Mouse (Mus musculus): ENCODE measurements around the gene Fam168a.

Fam168a gene

DNA sequence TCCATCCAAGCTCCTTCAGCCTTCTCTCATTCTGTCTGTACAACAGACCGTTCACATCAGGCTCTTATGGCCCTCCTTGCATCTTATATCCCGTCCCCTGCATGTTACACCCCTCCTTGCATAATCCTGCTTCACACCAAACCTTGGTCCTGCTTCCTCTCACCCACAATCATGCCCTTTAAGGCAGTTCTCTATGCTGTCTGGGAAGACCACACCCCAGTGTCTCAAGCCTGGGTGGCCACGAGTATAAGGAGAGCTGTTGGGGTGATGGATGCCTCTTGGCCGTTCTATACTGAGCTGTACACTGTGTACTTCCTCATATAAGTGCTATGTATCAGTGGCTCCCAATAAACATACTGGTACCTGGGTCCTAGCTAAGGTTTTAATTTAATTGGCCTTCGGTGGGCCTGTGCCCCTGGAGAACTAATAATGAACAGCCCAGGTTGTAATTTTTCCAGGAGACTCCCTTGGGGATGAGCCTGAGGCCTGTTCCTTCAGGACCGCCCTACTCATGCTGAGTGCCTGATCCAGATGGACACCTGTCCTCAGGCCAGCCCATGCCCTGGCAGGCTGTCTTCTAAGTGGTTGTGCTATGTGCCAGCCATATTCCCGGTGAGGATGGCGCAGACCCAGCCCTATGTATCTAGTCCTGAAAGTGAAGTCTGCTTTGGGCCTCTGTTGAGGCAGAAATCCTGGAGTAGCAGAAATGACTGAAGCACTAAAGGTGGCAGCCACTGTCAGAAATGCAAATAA lies 163.6 kb downstream of the Fam168a start:
- no peak for DNase-seq

DNA sequence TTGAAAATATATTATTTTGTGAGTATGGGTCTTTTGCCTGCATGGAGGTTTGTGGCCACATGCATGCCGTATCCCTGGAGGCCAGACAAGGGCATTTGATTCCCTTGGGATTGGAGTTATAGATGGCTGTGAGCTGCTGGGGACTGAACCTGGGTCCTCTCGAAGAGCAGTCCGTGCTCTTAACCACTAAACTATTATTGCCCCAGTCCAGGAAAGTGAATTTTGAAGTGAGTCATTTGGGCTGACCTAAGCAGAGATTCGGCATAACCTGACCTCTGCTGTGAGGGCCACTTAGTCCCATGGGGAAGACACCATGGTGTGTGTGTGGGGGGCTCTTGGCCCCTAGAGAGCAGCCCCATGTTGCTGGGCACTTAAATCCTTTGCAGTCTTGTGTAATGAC lies 164.9 kb downstream of the Fam168a start:
- DNase-seq, result no peak

DNA sequence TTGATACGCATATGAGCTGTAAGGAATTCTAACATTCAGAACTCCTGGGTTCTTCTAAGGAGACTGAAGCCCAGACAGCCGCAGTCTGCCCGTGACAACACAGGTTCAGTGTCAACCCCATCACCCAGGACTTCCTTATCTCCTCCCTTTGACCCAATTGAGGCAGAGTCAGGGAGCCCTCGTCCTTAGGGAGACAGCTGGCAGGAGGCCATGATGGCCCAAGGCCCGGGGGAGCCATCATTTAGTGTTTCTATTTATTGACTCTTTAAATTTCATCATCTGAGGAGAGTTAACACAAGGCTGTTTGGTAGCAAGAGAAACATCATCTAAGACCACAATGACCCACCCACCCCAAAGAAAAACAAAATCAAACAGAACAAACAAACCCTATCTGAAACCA lies 165.5 kb downstream of the Fam168a start:
- peak; percentile 46 to 65 for DNase-seq

DNA sequence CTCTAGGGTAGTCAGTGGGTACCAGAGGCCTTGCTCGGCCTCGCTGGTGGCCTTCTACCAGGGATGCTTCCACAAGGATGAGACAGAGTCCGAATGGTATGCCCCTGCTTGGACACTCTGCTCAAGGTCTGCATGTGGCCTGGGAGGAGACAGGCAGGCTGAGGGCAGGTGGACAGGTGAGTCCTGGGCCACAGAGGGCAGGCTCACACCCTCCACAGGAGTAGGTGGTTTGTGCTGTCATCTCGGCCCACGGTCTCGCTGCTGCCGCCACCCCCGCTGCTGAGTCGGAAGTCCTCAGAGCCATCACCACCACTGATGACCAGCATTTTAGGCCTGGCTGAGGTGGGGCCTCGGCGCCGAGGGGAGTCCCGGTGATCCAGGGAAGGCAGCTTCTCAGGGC lies 166.8 kb downstream of the Fam168a start:
- no peak for DNase-seq

DNA sequence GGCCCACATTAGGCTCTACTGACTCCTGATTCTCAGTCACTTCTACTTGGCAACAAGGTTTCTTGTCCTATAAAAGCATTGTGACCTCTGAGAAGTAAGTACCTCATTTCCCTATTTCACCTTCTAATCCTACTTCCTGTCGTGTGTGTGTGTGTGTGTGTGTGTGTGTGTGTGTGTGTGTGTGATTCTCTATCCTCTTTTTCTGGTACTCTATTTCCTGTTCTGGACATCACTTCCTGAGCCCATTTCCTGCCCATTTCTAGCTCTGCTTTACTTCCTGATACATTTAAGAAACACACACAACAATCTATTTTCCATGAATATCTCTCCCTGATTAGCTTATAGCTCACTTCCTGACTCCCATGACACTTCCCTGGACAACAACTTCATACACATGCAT lies 169.4 kb downstream of the Fam168a start:
- DNase-seq, result no peak

DNA sequence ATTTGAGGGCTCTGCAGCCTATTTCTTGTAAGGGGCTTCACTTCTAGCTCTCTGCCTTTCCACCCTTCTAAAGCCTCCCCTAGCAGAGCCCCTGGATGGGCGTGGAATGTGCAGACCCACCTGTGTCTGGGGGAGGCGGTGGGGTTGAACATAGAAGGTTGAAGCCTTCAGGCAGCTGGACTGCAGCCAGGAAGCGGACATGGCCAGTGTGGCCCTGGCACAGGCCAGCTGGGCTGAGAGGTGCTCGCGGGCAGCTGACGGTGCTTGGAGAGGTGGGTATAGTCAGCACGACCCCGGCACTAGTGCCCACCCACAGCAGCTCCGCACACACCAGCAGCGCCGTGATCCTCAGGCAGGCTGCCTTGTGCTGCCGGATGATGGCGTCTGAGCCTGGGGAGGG lies 169.9 kb downstream of the Fam168a start:
- no peak for DNase-seq

DNA sequence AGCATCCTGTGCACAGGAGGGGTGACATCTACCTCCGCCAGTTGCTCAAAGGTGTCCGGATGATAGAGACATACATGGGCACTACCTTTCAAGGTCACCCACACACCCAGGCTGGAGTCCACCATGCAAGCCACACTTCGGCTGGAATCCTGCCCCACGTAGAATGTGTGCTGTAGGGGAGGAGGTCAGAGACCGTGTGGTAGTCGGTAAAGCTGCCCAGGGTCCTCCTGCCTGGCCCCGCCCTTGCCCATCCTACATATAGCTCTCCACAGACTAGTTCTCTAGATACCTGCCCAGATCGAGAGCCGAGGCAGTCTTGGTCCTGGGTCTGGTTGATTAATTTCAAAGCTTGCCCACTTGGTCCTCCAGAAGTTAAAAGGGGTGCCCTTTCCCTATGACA lies 170.3 kb downstream of the Fam168a start:
- DNase-seq, result no peak

DNA sequence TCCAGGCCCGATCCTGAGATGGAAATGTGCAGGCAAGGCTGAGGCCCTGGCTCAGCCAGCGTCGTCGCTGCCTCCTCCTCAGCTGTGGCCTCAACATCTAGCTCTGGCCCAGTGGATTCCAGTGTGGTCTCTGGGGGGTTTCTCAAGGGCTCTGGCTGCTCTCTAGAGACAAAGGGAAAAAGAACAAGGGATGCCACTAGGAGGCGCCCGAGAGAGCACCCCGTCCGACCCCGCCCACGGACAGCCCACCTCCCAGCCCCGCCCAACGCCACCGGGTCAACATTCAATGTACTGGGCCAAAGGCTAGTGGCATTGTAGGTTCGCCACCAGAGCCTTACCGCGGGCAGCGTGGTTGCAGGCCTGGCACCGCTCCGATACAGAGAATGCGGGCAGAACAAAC lies 173.2 kb downstream of the Fam168a start:
- DNase-seq, result peak; percentile 82 to 90

DNA sequence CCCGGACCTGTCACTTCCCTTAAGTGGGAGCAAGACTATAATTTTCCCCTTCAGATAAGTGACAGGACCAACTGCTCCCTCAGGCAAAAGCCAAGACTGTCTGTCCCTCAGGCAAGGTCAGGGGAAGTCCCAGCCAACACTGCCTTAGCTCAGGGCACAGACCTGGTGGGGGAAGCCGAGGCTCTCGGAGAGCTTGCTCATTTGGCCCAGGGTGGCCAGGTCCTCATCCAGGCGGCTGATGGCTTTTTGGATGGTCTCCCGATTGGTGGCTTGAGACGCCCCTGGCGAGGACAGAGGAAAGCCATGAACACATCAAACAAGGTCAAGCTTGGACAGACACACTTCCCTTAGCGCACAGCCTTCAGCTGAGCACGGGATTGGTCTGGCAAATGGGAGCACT lies 175.1 kb downstream of the Fam168a start:
- no peak for DNase-seq

DNA sequence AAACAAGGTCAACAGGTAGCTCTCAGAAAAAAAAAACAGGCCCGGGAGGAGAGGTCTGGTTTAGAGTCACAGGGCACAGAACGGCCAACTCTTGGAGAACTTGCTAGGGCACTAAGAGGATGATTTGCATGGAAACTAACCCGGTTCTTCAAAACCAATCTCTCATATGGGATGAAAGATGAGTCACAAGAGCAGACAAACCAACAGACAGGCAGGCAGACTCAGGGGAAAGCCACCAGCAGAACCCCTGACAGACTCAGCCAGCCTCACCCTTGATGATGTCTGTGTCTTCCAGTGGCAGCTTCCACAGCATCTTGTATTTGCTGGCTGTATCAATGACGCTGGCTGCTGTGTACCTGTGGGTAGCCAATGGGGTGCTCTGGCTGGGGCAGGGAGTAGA lies 175.5 kb downstream of the Fam168a start:
- DNase-seq, result no peak

DNA sequence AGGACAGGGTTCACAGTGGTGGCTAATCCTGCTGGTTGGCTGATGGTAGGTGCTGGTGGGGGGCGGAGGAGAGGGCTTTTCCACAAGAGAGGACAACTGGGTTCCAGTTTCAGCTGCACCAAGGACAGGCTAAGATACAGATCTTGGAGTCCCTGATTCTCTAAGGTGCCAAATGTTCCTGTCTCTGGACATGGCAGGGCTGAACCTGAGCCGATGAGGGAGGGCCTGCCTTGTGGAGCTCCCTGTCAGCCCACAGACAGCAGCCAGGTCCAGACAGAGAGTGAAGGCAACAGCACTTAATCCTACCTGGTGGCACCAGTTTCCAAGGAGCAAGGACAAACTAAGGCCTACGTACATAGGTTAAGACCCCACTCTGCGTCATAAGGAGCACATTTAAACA lies 178.0 kb downstream of the Fam168a start:
- DNase-seq, result no peak

DNA sequence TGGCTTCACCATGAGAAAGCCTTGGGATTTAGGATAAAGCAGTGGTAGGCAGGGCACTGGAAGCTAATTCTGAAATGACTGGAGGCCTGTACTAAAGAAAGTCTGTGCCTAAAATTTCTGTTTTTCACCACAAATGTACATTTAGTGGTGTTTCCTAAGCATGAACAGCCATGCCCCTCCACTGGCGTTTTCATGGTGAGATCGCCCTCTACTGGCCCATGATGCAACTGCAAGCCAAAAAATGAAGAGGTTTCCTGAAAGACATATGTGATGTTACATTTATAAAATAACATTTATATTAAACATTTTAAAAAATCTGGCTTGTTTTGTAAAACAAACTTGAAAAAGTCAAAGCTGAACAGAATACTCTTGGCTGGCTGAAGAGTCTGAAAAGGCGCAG lies 180.1 kb downstream of the Fam168a start:
- peak in 1 of 2 experiments; percentile 77 for DNase-seq

Data from lung, postnatal 4 days (tissue).